Mouse (Mus musculus): ENCODE measurements around the gene Grtp1. TPM values are rescaled to one million over a fixed set of nuclear protein-coding genes. Genes with fewer than 3 reads are reported as not detected.
A peak's percentile ranks its signal among the peaks of the same experiment; 100 is the strongest.

Grtp1 gene
- polyA plus RNA-seq, 1 experiment from 2014 or later: 21.3 TPM

- ATAC-seq (replicated peaks; ENCODE audit: low FRiP score): no peak
- H3K4me2 ChIP-seq: no peak overlapping the region
- WGBS: 94% methylated on average over 3 of the region's 3 CpGs
These were observed 2.4 kb upstream of the Grtp1 start for GRCm38 (mm10) chr8:13202806-13203205.

GRCm38 (mm10) chr8:13202041-13202440 lies 1.6 kb upstream of the Grtp1 start:
- 0 out of 2 replicates have a peak overlapping the region, but pooled peaks have one; percentile 81 for H3K4me3 ChIP-seq (replicated peaks)
- WGBS: 36% methylated on average over 3 of the region's 3 CpGs
- peak overlapping the region; percentile 94; the same call in 1 of the 2 replicates for H3K4me2 ChIP-seq
- no peak overlapping the region for H3K27ac ChIP-seq
- H3K36me3 ChIP-seq: no peaks in the 10 kb centered on the region
- H3K27me3 ChIP-seq: peaks cover 42% of the 10 kb centered on the region
- ATAC-seq (replicated peaks; ENCODE audit: low FRiP score): no peak
- H3K9me3 ChIP-seq (replicated peaks): no peaks in the 10 kb centered on the region
- peaks cover 13% of the 10 kb centered on the region for H3K4me1 ChIP-seq
- no peak overlapping the region for H3K9ac ChIP-seq

More at GRCm38 (mm10) chr8:13202806-13203205, 2.4 kb upstream of the Grtp1 start:
- Histone ChIP-seq H3K36me3 (no peaks in the 10 kb centered on the region), H3K9me3 (replicated peaks) (no peaks in the 10 kb centered on the region), H3K9ac (no peak overlapping the region), H3K27me3 (peaks cover 42% of the 10 kb centered on the region), H3K4me3 (replicated peaks) (no peak overlapping the region), H3K4me1 (peaks cover 13% of the 10 kb centered on the region), H3K27ac (no peak overlapping the region)

- under 1% methylated on average over 18 of the region's 18 CpGs for WGBS
- Histone ChIP-seq H3K4me2 (peak overlapping the region; percentile 94), H3K27ac (0 out of 2 replicates have a peak overlapping the region, but pooled peaks have one; percentile 32), H3K36me3 (no peaks in the 10 kb centered on the region), H3K9ac (peak overlapping the region; percentile 68), H3K4me1 (peaks cover 13% of the 10 kb centered on the region), H3K27me3 (peaks cover 42% of the 10 kb centered on the region), H3K4me3 (replicated peaks) (peak overlapping the region; percentile 81), H3K9me3 (replicated peaks) (no peaks in the 10 kb centered on the region)
- no peak for ATAC-seq (replicated peaks; ENCODE audit: low FRiP score)
These were observed 554 bp upstream of the Grtp1 start for GRCm38 (mm10) chr8:13201013-13201334.

- peaks cover 13% of the 10 kb centered on the region for H3K4me1 ChIP-seq
- no peaks in the 10 kb centered on the region for H3K36me3 ChIP-seq
- no peak overlapping the region for H3K9ac ChIP-seq
- ATAC-seq (replicated peaks; ENCODE audit: low FRiP score): no peak
- H3K27me3 ChIP-seq: peaks cover 42% of the 10 kb centered on the region
- H3K4me3 ChIP-seq (replicated peaks): peak overlapping the region; percentile 81
- 28% methylated on average over 14 of the region's 14 CpGs for WGBS
- H3K4me2 ChIP-seq: peak overlapping the region; percentile 94
- no peak overlapping the region for H3K27ac ChIP-seq
- no peaks in the 10 kb centered on the region for H3K9me3 ChIP-seq (replicated peaks)
These were observed 897 bp downstream of the Grtp1 start for GRCm38 (mm10) chr8:13199385-13200061.

GRCm38 (mm10) chr8:13197493-13197892 lies 2.9 kb downstream of the Grtp1 start:
- peaks cover 35% of the 10 kb centered on the region for H3K27me3 ChIP-seq
- no peaks in the 10 kb centered on the region for H3K9me3 ChIP-seq (replicated peaks)
- no peak overlapping the region for H3K9ac ChIP-seq
- 82% methylated on average over 5 of the region's 5 CpGs for WGBS
- no peaks in the 10 kb centered on the region for H3K36me3 ChIP-seq
- H3K27ac ChIP-seq: no peak overlapping the region
- H3K4me2 ChIP-seq: no peak overlapping the region
- ATAC-seq (replicated peaks; ENCODE audit: low FRiP score): no peak
- no peak overlapping the region for H3K4me3 ChIP-seq (replicated peaks)
- H3K4me1 ChIP-seq: peaks cover 13% of the 10 kb centered on the region

GRCm38 (mm10) chr8:13194818-13195217 lies 5.6 kb downstream of the Grtp1 start:
- 57% methylated on average over 10 of the region's 10 CpGs for WGBS
- Histone ChIP-seq H3K4me2 (no peak overlapping the region), H3K27me3 (peaks cover 9% of the 10 kb centered on the region), H3K9me3 (replicated peaks) (no peaks in the 10 kb centered on the region), H3K36me3 (0 out of 2 replicates have a peak, but pooled peaks cover 3% of the 10 kb centered on the region), H3K27ac (no peak overlapping the region), H3K4me3 (replicated peaks) (no peak overlapping the region), H3K9ac (no peak overlapping the region), H3K4me1 (peaks cover 2% of the 10 kb centered on the region)
- ATAC-seq (replicated peaks; ENCODE audit: low FRiP score): no peak

- H3K4me3 ChIP-seq (replicated peaks): no peak overlapping the region
- H3K9me3 ChIP-seq (replicated peaks): no peaks in the 10 kb centered on the region
- no peaks in the 10 kb centered on the region for H3K27me3 ChIP-seq
- WGBS: 88% methylated on average over 8 of the region's 8 CpGs
- 0 out of 2 replicates have a peak, but pooled peaks cover 3% of the 10 kb centered on the region for H3K36me3 ChIP-seq
- no peak overlapping the region for H3K27ac ChIP-seq
- H3K4me2 ChIP-seq: no peak overlapping the region
- ATAC-seq (replicated peaks; ENCODE audit: low FRiP score): no peak
- H3K4me1 ChIP-seq: no peaks in the 10 kb centered on the region
- H3K9ac ChIP-seq: no peak overlapping the region
These were observed 10.2 kb downstream of the Grtp1 start for GRCm38 (mm10) chr8:13190235-13190634.

- Histone ChIP-seq H3K4me3 (replicated peaks) (no peak overlapping the region), H3K27me3 (no peaks in the 10 kb centered on the region), H3K9me3 (replicated peaks) (no peaks in the 10 kb centered on the region), H3K36me3 (peaks cover 8% of the 10 kb centered on the region; the same call in 1 of the 2 replicates), H3K4me2 (no peak overlapping the region), H3K9ac (no peak overlapping the region), H3K27ac (no peak overlapping the region), H3K4me1 (no peaks in the 10 kb centered on the region)
- WGBS: 70% methylated on average over 1 of the region's 1 CpGs
- ATAC-seq (replicated peaks; ENCODE audit: low FRiP score): no peak
These were observed 11.6 kb downstream of the Grtp1 start for GRCm38 (mm10) chr8:13188857-13189256.

- ATAC-seq (replicated peaks; ENCODE audit: low FRiP score): no peak
- peaks cover 8% of the 10 kb centered on the region; the same call in 1 of the 2 replicates for H3K36me3 ChIP-seq
- H3K9ac ChIP-seq: no peak overlapping the region
- WGBS: 88% methylated on average over 13 of the region's 13 CpGs
- no peaks in the 10 kb centered on the region for H3K4me1 ChIP-seq
- H3K4me3 ChIP-seq (replicated peaks): no peak overlapping the region
- no peaks in the 10 kb centered on the region for H3K27me3 ChIP-seq
- no peak overlapping the region for H3K27ac ChIP-seq
- H3K9me3 ChIP-seq (replicated peaks): no peaks in the 10 kb centered on the region
- H3K4me2 ChIP-seq: no peak overlapping the region
These were observed 12.3 kb downstream of the Grtp1 start for GRCm38 (mm10) chr8:13188052-13188555.

GRCm38 (mm10) chr8:13187638-13188037 lies 12.8 kb downstream of the Grtp1 start:
- Histone ChIP-seq H3K9ac (no peak overlapping the region), H3K27ac (no peak overlapping the region), H3K4me3 (replicated peaks) (no peak overlapping the region), H3K9me3 (replicated peaks) (no peaks in the 10 kb centered on the region), H3K27me3 (no peaks in the 10 kb centered on the region), H3K36me3 (peaks cover 8% of the 10 kb centered on the region; the same call in 1 of the 2 replicates), H3K4me2 (no peak overlapping the region), H3K4me1 (no peaks in the 10 kb centered on the region)
- ATAC-seq (replicated peaks; ENCODE audit: low FRiP score): no peak
- WGBS: 78% methylated on average over 7 of the region's 7 CpGs

GRCm38 (mm10) chr8:13187229-13187628 lies 13.2 kb downstream of the Grtp1 start:
- peaks cover 8% of the 10 kb centered on the region; the same call in 1 of the 2 replicates for H3K36me3 ChIP-seq
- no peak overlapping the region for H3K4me3 ChIP-seq (replicated peaks)
- no peak for ATAC-seq (replicated peaks; ENCODE audit: low FRiP score)
- no peak overlapping the region for H3K27ac ChIP-seq
- H3K4me1 ChIP-seq: no peaks in the 10 kb centered on the region
- no peaks in the 10 kb centered on the region for H3K27me3 ChIP-seq
- 77% methylated on average over 9 of the region's 9 CpGs for WGBS
- no peaks in the 10 kb centered on the region for H3K9me3 ChIP-seq (replicated peaks)
- H3K4me2 ChIP-seq: no peak overlapping the region
- no peak overlapping the region for H3K9ac ChIP-seq

- no peak for ATAC-seq (replicated peaks; ENCODE audit: low FRiP score)
- H3K9me3 ChIP-seq (replicated peaks): no peaks in the 10 kb centered on the region
- no peak overlapping the region for H3K4me3 ChIP-seq (replicated peaks)
- H3K36me3 ChIP-seq: peaks cover 8% of the 10 kb centered on the region; the same call in 1 of the 2 replicates
- H3K27ac ChIP-seq: no peak overlapping the region
- no peak overlapping the region for H3K4me2 ChIP-seq
- no peak overlapping the region for H3K9ac ChIP-seq
- H3K27me3 ChIP-seq: no peaks in the 10 kb centered on the region
- whole genome bisulfite sequencing: 76% methylated on average over 8 of the region's 8 CpGs
- H3K4me1 ChIP-seq: no peaks in the 10 kb centered on the region
These were observed 13.6 kb downstream of the Grtp1 start for GRCm38 (mm10) chr8:13186819-13187218.
